Mouse (Mus musculus) erythroblast, embryonic 14.5 days (primary cell): ENCODE results near the gene Eml3. TPM values are rescaled to one million over a fixed set of nuclear protein-coding genes. Genes with fewer than 3 reads are reported as not detected.
"Not testable (repeated sequence)": the region's sequence is repeated elsewhere in the genome, so short reads cannot be mapped to it uniquely, and the experiment has no call there.

ENCODE experiments used
- H3K27me3 ChIP-seq: 2 replicates; pipeline ENCODE4 v1.6.1; 2012; ENCODE audit warnings: inconsistent platforms; ENCODE audit not compliant: control insufficient read depth
- H3K36me3 ChIP-seq: 2 replicates; pipeline ENCODE4 v1.6.1; 2012; ENCODE audit warnings: mild to moderate bottlenecking, inconsistent platforms; ENCODE audit not compliant: control insufficient read depth
- H3K4me1 ChIP-seq: 2 replicates; pipeline ENCODE4 v1.6.1; 2012; ENCODE audit warnings: inconsistent platforms; ENCODE audit not compliant: control insufficient read depth
- H3K4me3 ChIP-seq: replicated peaks from 2 replicates; pipeline ENCODE3; 2012; ENCODE audit warnings: moderate library complexity, mild to moderate bottlenecking, inconsistent platforms
- H3K9me3 ChIP-seq: 2 replicates; pipeline ENCODE4 v1.6.1; 2012; ENCODE audit warnings: low read length, inconsistent platforms, mixed read lengths; ENCODE audit not compliant: control insufficient read depth
- GATA1 ChIP-seq: IDR thresholded peaks from 2 replicates; pipeline ENCODE4 v1.6.1; 2012; ENCODE audit warnings: low read length, inconsistent platforms, mixed read lengths
- TAL1 ChIP-seq: IDR thresholded peaks from 3 replicates; pipeline ENCODE4 v1.6.1; 2012; ENCODE audit warnings: low read length, inconsistent platforms, mixed read lengths
- polyA plus RNA-seq: library from polyadenylated mRNA; stranded (reverse); fragments of >175 nt; gene quantifications from 2 replicates; pipeline ENCODE4 v1.2.3, GENCODE M21; 2012

Gene Eml3
- polyA plus RNA-seq, 1 experiment = 1.3 TPM

DNA sequence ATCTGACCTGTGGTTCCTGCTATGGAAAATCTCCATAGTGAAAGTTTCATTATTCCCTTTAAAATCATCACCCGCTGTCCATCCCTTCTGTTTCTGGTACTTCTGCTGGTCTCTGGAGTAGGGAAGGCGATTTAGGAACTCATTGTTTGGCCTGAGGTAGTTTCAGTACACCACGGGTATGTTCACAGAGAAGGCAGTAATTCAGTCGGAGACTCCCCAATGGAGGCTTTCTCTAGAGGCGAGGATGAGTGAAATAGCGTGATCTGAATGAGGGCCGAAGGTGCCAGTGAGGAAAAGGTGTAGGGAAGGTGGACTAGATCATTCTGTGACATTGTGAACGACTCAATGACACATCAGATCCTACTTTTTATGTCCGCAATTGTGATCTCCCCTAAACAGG, 24.8 kb downstream of the Eml3 start:
- Histone ChIP-seq H3K9me3 (no peaks in the 10 kb centered on the region), H3K4me1 (peaks cover 43% of the 10 kb centered on the region), H3K36me3 (peaks cover 75% of the 10 kb centered on the region), H3K27me3 (no peaks in the 10 kb centered on the region), H3K4me3 (peak overlapping the region; percentile 88)
- TF ChIP-seq TAL1 = no peak
- TF ChIP-seq GATA1 = no peak

DNA sequence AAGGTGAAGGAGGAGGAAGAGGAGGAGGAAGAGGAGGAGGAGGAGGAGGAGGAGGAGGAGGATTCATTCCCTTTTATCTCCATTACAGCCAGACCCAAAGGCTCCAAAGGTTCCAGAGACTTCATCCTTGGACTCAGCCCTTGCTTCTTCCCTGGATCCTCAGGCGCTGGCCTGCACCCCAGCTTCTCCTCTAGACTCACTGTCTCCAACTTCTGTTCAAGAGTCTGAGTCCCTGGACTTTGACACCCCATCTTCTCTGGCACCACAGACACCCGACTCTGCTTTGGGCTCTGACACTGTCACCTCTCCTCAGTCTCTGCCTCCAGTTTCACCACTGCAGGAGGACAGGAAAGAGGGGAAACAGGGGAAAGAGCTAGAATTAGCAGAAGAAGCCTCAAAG, 32.9 kb downstream of the Eml3 start:
- Histone ChIP-seq H3K36me3 (peaks cover 86% of the 10 kb centered on the region), H3K4me3 (no peak overlapping the region), H3K4me1 (peaks cover 22% of the 10 kb centered on the region), H3K9me3 (no peaks in the 10 kb centered on the region), H3K27me3 (no peaks in the 10 kb centered on the region)
- TF ChIP-seq GATA1 = no peak
- TF ChIP-seq TAL1 = no peak

DNA sequence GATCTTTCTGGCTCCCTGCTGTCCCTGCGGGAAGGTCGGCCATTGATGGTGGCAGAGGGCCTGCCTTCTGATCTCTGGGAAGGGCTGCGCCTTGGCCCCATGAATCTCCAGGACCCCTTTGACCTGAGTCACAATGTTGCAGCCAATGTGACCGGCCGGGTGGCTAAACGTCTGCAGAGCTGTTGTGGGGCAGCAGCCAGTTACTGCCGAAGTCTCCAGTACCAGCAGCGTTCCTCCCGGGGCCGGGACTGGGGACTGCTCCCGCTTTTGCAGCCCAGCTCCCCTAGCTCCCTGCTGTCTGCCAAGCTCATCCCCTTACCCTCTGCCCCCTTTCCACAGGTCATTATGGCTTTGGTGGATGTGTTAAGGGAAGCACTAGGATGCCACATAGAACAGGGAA, 35.7 kb downstream of the Eml3 start:
- Histone ChIP-seq H3K4me1 (peaks cover 43% of the 10 kb centered on the region), H3K27me3 (no peaks in the 10 kb centered on the region), H3K36me3 (peaks cover 79% of the 10 kb centered on the region), H3K4me3 (no peak overlapping the region), H3K9me3 (no peaks in the 10 kb centered on the region)
- TF ChIP-seq TAL1 = no peak
- no peak for TF ChIP-seq GATA1

DNA sequence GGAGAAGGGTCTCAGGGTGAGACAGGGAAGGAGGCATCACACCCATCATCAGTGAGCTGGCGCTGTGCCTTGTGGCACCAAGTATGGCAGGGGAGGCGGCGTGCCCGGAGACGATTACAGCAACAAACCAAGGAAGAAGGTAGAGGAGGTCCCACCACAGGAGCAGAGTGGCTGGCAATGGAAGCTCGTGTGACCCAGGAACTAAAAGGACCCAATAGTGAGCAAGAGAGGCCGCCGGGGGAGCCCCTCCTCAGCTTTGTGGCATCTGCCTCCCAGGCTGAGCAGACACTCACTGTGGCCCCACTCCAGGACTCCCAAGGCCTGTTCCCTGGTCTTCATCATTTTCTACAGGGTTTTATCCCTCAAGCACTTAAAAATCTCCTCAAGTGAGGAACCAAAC, 36.4 kb downstream of the Eml3 start:
- H3K36me3 ChIP-seq = peaks cover 79% of the 10 kb centered on the region

DNA sequence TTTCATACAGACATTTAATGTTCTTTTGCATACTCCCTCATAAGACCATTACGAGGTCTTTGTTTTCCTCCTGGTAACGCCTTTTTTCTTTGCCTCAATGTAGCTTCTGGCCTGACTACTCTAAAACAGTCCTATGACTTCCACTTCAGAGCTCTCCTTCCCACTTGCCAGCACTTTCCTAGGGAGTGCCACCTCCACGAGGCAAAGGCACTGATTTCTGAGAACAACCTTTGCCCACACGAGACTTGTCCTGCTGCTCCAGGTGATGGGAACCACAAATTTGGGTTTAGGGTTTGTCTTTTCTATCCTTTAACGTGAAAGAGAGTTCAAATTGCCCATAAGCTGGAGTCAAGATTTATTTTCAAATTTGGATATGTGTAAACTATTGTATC, 36.8 kb downstream of the Eml3 start:
- no peak for TF ChIP-seq TAL1
- no peak for TF ChIP-seq GATA1
- Histone ChIP-seq H3K9me3 (no peaks in the 10 kb centered on the region), H3K4me1 (peaks cover 49% of the 10 kb centered on the region), H3K4me3 (peak overlapping the region; percentile 77), H3K36me3 (peaks cover 79% of the 10 kb centered on the region), H3K27me3 (no peaks in the 10 kb centered on the region)

More for the DNA sequence above, 36.4 kb downstream of the Eml3 start:
- H3K4me1 ChIP-seq = peaks cover 46% of the 10 kb centered on the region
- peak overlapping the region; percentile 77 for H3K4me3 ChIP-seq
- H3K27me3 ChIP-seq = no peaks in the 10 kb centered on the region
- H3K9me3 ChIP-seq = no peaks in the 10 kb centered on the region
- TF ChIP-seq GATA1 = no peak
- no peak for TF ChIP-seq TAL1

DNA sequence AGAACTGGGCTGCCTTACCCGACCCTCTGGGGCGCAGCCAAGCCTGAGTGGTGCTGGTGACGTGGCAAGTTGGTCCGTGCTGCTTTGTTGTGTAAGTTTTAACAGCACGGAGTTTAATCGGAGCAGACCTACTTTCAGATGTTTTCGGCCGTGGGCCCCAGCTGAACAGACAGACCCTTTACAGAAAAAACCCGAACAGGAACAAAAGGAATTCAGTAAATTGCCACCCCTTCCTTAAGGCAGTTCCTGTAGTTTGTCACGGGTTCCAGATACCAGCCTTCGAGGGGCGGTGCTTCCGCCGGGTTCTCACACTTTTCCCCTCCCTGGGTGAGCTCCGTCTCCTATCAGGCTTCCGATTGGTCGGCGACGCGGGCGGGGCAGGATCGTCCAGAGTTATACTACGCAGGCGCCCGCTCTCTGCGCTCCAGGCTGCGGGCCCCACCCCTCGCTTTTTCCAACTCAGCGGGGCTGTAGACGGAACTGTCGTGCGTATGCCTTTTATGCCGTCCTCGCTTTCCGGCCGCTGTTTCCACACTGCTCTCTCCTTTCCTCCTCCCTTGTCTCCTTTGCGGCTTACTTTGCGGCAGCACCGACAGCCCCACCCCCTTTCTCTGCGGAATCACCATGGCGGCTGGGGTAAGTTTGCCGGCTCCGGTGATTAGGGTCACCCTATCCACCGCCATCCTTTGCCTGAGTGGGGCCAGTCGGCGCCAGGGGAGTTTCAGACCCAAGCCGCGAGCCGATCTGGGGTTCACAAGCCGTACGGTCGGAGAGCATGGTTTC, 37.4 kb downstream of the Eml3 start, which contains the start of gene Eef1g:
Gene Eef1g (plus strand): TSS at position 452 of the 783 bp plus-strand sequence.
- H3K9me3 ChIP-seq = no peaks in the 10 kb centered on the region
- no peaks in the 10 kb centered on the region for H3K27me3 ChIP-seq
- H3K4me3 ChIP-seq = peak within 1 kb of the TSS; percentile 77
- peaks cover 79% of the 10 kb centered on the region for H3K36me3 ChIP-seq
- TF ChIP-seq GATA1 = no peak
- TF ChIP-seq TAL1 = no peak
- peaks cover 50% of the 10 kb centered on the region for H3K4me1 ChIP-seq

DNA sequence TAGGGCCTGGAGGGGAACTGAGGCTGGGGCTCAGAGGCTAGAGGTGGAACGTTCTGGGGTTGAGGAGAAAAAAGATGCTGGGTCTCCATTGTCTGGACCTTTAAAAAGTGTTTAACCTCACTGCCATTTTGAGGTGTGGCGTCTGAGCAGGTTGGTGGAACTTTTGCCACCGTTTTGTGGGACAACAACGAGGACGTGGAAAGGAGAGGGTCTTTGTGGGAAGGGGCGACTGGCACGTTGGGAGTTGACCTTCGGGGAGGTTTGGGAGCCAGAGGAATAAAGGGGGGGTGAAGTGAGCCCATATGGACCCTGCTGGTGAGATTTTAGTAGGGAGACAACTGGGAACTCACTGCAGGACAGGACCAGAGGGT, 38.0 kb downstream of the Eml3 start:
- no peaks in the 10 kb centered on the region for H3K9me3 ChIP-seq

DNA sequence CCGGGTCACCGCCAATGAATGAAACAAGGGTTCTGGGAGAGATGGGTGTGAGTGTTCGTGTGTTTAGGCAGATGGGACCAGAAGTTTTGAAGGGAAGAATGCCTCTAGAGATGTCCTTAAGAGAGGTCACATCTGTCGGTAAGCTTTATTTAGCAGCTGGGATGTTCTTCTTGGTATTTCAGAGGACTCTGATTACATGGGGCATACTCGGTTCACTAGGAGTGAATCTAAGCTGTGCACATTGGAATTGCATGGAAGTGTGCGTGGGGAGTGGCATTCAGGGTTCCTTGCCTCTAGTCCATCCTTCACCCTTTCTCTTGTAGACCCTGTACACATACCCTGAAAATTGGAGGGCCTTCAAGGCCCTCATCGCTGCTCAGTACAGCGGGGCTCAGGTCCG, 38.5 kb downstream of the Eml3 start:
- Histone ChIP-seq H3K27me3 (no peaks in the 10 kb centered on the region), H3K36me3 (peaks cover 79% of the 10 kb centered on the region), H3K4me1 (peaks cover 50% of the 10 kb centered on the region), H3K4me3 (peak overlapping the region; percentile 77), H3K9me3 (no peaks in the 10 kb centered on the region)
- TF ChIP-seq GATA1 (no peak), TAL1 (no peak)

More for the DNA sequence above, 38.0 kb downstream of the Eml3 start:
- Histone ChIP-seq H3K36me3 (peaks cover 79% of the 10 kb centered on the region), H3K4me3 (peak overlapping the region; percentile 77), H3K4me1 (peaks cover 50% of the 10 kb centered on the region), H3K27me3 (no peaks in the 10 kb centered on the region)
- TF ChIP-seq GATA1 = no peak
- no peak for TF ChIP-seq TAL1

DNA sequence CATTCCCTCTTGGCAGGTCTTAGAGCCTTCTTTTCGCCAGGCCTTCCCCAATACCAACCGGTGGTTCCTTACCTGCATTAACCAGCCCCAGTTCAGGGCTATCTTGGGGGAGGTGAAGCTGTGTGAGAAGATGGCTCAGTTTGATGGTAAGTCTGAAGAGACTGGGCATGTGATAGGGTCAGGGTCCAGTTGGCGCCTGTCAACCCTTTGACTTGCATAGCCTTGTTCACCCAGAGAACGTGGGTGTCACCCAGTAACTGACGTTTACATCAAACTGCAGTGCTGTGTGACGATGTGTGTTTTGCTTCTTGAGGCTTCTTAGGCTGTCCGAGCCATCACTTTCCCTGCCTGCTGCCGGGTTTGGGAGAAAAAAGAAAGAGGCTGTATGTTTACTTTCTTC, 43.1 kb downstream of the Eml3 start:
- H3K4me1 ChIP-seq = peaks cover 30% of the 10 kb centered on the region
- not testable (repeated sequence) for H3K4me3 ChIP-seq, H3K9me3 ChIP-seq, H3K27me3 ChIP-seq
- peaks cover 91% of the 10 kb centered on the region for H3K36me3 ChIP-seq

DNA sequence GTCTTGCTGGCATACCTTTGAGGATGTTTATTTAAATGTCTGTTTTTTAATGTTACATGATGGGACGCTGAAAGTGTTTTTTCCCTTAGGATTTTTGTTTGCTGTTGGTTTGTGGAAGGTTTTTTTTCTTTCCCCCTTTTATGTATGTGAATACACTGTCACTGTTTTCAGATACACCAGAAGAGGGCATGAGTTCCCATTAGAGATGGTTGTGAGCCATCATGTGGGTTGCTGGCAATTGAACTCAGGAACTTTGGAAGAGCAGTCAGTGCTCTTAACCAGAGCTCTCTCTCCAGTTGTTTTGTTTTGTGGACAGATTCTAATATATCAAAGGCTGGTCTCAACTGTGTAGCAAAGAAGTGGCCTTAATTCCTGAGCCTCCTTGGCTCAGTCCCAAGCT, 45.3 kb downstream of the Eml3 start:
- Histone ChIP-seq H3K4me1 (peaks cover 12% of the 10 kb centered on the region), H3K36me3 (peaks cover 100% of the 10 kb centered on the region), H3K27me3 (no peaks in the 10 kb centered on the region), H3K4me3 (no peak overlapping the region), H3K9me3 (no peaks in the 10 kb centered on the region)
- TF ChIP-seq TAL1 (no peak), GATA1 (no peak)
